Mouse (Mus musculus): ENCODE data around the gene Mrpl58. TPM values are rescaled to one million over a fixed set of nuclear protein-coding genes. Genes with fewer than 3 reads are reported as not detected.

Gene Mrpl58
- total and polyA plus RNA-seq, 2 experiments from 2014 or later, result 82.1 to 203 TPM

DNA sequence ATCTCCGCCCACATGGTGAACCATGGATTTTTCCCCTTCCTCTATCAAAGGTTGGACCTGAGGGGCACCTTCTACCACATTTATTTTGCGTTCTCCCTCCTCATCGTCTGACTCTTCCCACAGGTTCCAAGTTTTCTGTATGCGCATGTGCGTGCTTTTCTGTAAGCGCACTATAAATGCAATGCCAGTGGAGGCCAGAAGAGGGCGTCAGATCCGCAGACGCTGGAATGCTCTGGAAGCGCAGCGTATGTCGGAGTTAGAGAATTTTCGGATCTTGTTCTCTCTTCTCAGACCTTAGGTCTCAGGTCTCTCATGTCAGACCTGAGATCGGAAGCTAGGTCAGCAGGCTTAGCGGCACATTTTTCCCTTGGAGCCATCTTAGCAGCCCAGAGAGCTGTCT is 52.1 kb downstream of the Mrpl58 start:
- H3K9ac ChIP-seq, result no peak overlapping the region
- ATAC-seq (no peak), DNase-seq (no peak)
- H3K4me3 ChIP-seq (ENCODE audit: low read depth, low read length), result no peak overlapping the region
- 0 out of 2 replicates have a peak, but pooled peaks have one; percentile 10 for TF ChIP-seq CTCF (IDR thresholded peaks at IDR 0.05; ENCODE audit: low read depth)
- no peaks in the 10 kb centered on the region for H3K36me3 ChIP-seq (ENCODE audit: insufficient read depth)
- H3K4me2 ChIP-seq (ENCODE audit: low read depth), result no peak overlapping the region
- WGBS, result 87% methylated on average over 15 of the region's 15 CpGs
- H3K27me3 ChIP-seq (ENCODE audit: insufficient read depth, low read length), result no peaks in the 10 kb centered on the region
- no peaks in the 10 kb centered on the region for H3K4me1 ChIP-seq (ENCODE audit: insufficient read depth)
- H3K27ac ChIP-seq (ENCODE audit: low read depth, low read length), result no peak overlapping the region
- no peaks in the 10 kb centered on the region for H3K9me3 ChIP-seq (ENCODE audit: low read length)

DNA sequence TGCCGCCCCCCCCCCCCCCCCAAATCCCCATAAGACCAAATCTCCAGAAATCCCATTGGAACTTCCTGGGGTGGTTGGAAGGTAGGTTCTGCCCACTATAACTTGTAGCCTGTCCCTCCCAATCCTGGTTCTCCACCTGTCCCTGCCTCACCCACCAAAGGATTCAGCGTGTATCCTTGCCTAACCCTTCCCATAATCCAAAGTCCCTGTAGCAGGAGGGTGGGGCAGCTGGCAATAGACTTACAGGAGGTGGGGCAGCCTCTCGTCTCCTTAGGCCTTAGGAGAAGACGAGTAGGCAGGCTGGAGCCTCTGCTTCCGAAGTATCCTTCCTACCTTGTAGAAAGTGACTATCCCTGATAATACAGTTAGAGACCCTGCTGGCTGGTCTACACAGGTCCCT is 52.6 kb downstream of the Mrpl58 start:
- no peak overlapping the region for H3K4me3 ChIP-seq (ENCODE audit: low read depth, low read length)
- H3K9me3 ChIP-seq (ENCODE audit: low read length), result no peaks in the 10 kb centered on the region
- H3K4me2 ChIP-seq (ENCODE audit: low read depth), result no peak overlapping the region
- ATAC-seq (no peak), DNase-seq (no peak)
- H3K36me3 ChIP-seq (ENCODE audit: insufficient read depth), result no peaks in the 10 kb centered on the region
- H3K4me1 ChIP-seq (ENCODE audit: insufficient read depth), result no peaks in the 10 kb centered on the region
- H3K9ac ChIP-seq, result no peak overlapping the region
- WGBS, result 93% methylated on average over 4 of the region's 5 CpGs
- H3K27ac ChIP-seq (ENCODE audit: low read depth, low read length), result no peak overlapping the region
- no peak for TF ChIP-seq CTCF (IDR thresholded peaks at IDR 0.05; ENCODE audit: low read depth)
- H3K27me3 ChIP-seq (ENCODE audit: insufficient read depth, low read length), result no peaks in the 10 kb centered on the region

DNA sequence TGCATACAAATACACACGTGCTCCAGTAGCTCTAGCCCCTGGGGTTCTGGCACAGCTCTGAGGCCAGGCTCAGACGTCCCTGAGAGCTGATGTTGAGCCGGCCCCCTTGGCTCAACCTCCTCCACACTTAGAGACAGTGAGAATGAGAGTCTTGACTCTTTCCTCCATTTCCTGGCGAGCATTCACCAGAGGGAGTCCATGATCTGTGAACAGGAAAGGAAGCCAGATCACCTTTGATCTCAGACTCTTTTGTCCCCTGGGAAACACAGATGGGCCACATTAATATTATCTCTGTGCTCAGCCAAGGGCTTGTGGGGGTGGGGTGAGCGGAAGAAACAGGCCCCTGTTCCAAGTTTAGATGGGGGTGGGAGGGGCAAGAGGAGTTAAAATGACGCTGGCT is 53.9 kb downstream of the Mrpl58 start:
- H3K36me3 ChIP-seq (ENCODE audit: insufficient read depth), result no peaks in the 10 kb centered on the region
- no peak overlapping the region for H3K4me2 ChIP-seq (ENCODE audit: low read depth)
- 34% methylated on average over 6 of the region's 6 CpGs for WGBS
- ATAC-seq (no peak), DNase-seq (no peak)
- H3K9ac ChIP-seq, result no peak overlapping the region
- H3K9me3 ChIP-seq (ENCODE audit: low read length), result no peaks in the 10 kb centered on the region
- TF ChIP-seq CTCF (IDR thresholded peaks at IDR 0.05; ENCODE audit: low read depth), result no peak
- H3K4me3 ChIP-seq (ENCODE audit: low read depth, low read length), result no peak overlapping the region
- no peaks in the 10 kb centered on the region for H3K27me3 ChIP-seq (ENCODE audit: insufficient read depth, low read length)
- no peak overlapping the region for H3K27ac ChIP-seq (ENCODE audit: low read depth, low read length)
- H3K4me1 ChIP-seq (ENCODE audit: insufficient read depth), result no peaks in the 10 kb centered on the region

DNA sequence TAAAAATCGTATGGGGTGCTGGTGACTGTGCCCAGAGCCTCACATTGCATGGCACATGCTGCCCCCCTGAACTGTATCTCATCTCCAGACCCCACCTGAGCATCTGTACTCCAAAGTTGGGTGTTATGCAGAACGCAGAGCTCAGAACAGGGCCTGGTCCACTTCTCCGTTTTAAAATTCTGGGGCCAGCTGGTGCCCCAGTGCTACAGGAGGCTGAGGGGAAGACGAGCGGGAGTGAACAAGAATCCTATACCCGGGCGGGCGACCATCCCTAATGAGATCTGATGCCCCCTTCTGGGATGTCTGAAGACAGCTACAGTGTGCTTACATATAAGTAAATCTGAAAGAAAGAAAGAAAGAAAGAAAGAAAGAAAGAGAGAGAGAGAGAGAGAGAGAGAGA is 57.4 kb downstream of the Mrpl58 start:
- WGBS, result 20% methylated on average over 8 of the region's 8 CpGs
- no peaks in the 10 kb centered on the region for H3K27me3 ChIP-seq (ENCODE audit: insufficient read depth, low read length)
- no peak overlapping the region for H3K27ac ChIP-seq (ENCODE audit: low read depth, low read length)
- H3K9ac ChIP-seq, result no peak overlapping the region
- ATAC-seq (no peak), DNase-seq (no peak)
- H3K36me3 ChIP-seq (ENCODE audit: insufficient read depth), result no peaks in the 10 kb centered on the region
- no peak for TF ChIP-seq CTCF (IDR thresholded peaks at IDR 0.05; ENCODE audit: low read depth)
- no peaks in the 10 kb centered on the region for H3K4me1 ChIP-seq (ENCODE audit: insufficient read depth)
- H3K4me3 ChIP-seq (ENCODE audit: low read depth, low read length), result no peak overlapping the region
- H3K9me3 ChIP-seq (ENCODE audit: low read length), result no peaks in the 10 kb centered on the region
- no peak overlapping the region for H3K4me2 ChIP-seq (ENCODE audit: low read depth)

DNA sequence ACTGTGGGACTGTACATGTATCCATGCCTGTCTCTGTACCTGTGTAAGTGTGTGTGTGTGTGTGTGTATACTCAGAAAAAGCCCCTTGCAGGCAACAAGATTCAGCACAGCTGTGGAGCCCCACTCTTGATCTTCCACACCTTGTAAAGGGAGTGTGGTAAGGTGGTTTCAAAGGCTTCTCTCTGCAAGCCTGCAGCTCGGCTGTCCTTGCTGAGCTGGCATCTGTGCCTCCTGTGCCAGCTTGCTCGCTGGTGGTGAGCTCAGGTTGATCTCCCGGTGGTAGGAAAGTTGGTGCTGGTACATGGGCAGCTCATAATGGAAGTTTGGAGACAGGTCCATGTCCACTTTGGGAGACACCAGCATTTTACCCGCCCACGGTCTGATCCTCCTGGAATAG is 58.3 kb downstream of the Mrpl58 start:
- Histone ChIP-seq H3K9me3 (ENCODE audit: low read length) (no peaks in the 10 kb centered on the region), H3K9ac (no peak overlapping the region), H3K27ac (ENCODE audit: low read depth, low read length) (no peak overlapping the region), H3K4me2 (ENCODE audit: low read depth) (no peak overlapping the region), H3K4me1 (ENCODE audit: insufficient read depth) (no peaks in the 10 kb centered on the region), H3K4me3 (ENCODE audit: low read depth, low read length) (no peak overlapping the region), H3K27me3 (ENCODE audit: insufficient read depth, low read length) (no peaks in the 10 kb centered on the region), H3K36me3 (ENCODE audit: insufficient read depth) (no peaks in the 10 kb centered on the region)
- ATAC-seq (no peak), DNase-seq (no peak)
- WGBS, result 69% methylated on average over 5 of the region's 5 CpGs
- TF ChIP-seq CTCF (IDR thresholded peaks at IDR 0.05; ENCODE audit: low read depth), result no peak

Small RNA genes lying within 50 kb of the gene (microRNA-seq; reads per million reads assigned to microRNA genes)
- gene Mir3968, result 0 to 0.24 reads per million in 2 experiments

Other genes starting within 250 kb of the Mrpl58 start
- 44.2 and 48.5 TPM in 2 replicates for gene Slc9a3r1, start 240.4 kb upstream of the Mrpl58 start, total RNA-seq (2014; rRNA removed)
- gene Slc9a3r1, start 240.4 kb upstream of the Mrpl58 start, polyA plus RNA-seq (2015; fragmentation: Nextera tagmentation; extraction: Ambion mirVana), result 68.4 and 73.9 TPM in 2 replicates
- 5.4 and 7.6 TPM in 2 replicates for gene Tmem104, start 216.3 kb upstream of the Mrpl58 start, total RNA-seq (2014; rRNA removed)
- 8.8 and 9.9 TPM in 2 replicates for gene Tmem104, start 216.3 kb upstream of the Mrpl58 start, polyA plus RNA-seq (2015; fragmentation: Nextera tagmentation; extraction: Ambion mirVana)
- gene Nat9, start 215.9 kb upstream of the Mrpl58 start, total RNA-seq (2014; rRNA removed), result 19.2 and 20.3 TPM in 2 replicates
- 17.7 and 18.6 TPM in 2 replicates for gene Nat9, start 215.9 kb upstream of the Mrpl58 start, polyA plus RNA-seq (2015; fragmentation: Nextera tagmentation; extraction: Ambion mirVana)
- 1.5 and 1.6 TPM in 2 replicates for gene Grin2c, start 136.5 kb upstream of the Mrpl58 start, total RNA-seq (2014; rRNA removed)
- 0.35 and 0.48 TPM in 2 replicates for gene Grin2c, start 136.5 kb upstream of the Mrpl58 start, polyA plus RNA-seq (2015; fragmentation: Nextera tagmentation; extraction: Ambion mirVana)
- 18.6 and 26.2 TPM in 2 replicates for gene Fdxr, start 126.7 kb upstream of the Mrpl58 start, total RNA-seq (2014; rRNA removed)
- gene Fdxr, start 126.7 kb upstream of the Mrpl58 start, polyA plus RNA-seq (2015; fragmentation: Nextera tagmentation; extraction: Ambion mirVana), result 14.0 and 16.4 TPM in 2 replicates
- gene Fads6, start 106.1 kb upstream of the Mrpl58 start, total RNA-seq (2014; rRNA removed), result 3.8 and 6.5 TPM in 2 replicates
- 0.47 and 0.48 TPM in 2 replicates for gene Fads6, start 106.1 kb upstream of the Mrpl58 start, polyA plus RNA-seq (2015; fragmentation: Nextera tagmentation; extraction: Ambion mirVana)
- 0.15 TPM in 1 of 2 replicates, not detected in the other for gene Otop2, start 96.6 kb upstream of the Mrpl58 start, total RNA-seq (2014; rRNA removed)
- gene Otop2, start 96.6 kb upstream of the Mrpl58 start, polyA plus RNA-seq (2015; fragmentation: Nextera tagmentation; extraction: Ambion mirVana), result 0.10 and 0.13 TPM in 2 replicates
- 0.23 and 0.33 TPM in 2 replicates for gene Ush1g, start 81.7 kb upstream of the Mrpl58 start, total RNA-seq (2014; rRNA removed)
- 0.06 and 0.09 TPM in 2 replicates for gene Ush1g, start 81.7 kb upstream of the Mrpl58 start, polyA plus RNA-seq (2015; fragmentation: Nextera tagmentation; extraction: Ambion mirVana)
- 0.31 and 0.48 TPM in 2 replicates for gene Otop3, start 69.0 kb upstream of the Mrpl58 start, total RNA-seq (2014; rRNA removed)
- 0.47 and 0.98 TPM in 2 replicates for gene Otop3, start 69.0 kb upstream of the Mrpl58 start, polyA plus RNA-seq (2015; fragmentation: Nextera tagmentation; extraction: Ambion mirVana)
- gene Hid1, start 36.0 kb upstream of the Mrpl58 start, total RNA-seq (2014; rRNA removed), result 52.4 and 54.5 TPM in 2 replicates
- gene Hid1, start 36.0 kb upstream of the Mrpl58 start, polyA plus RNA-seq (2015; fragmentation: Nextera tagmentation; extraction: Ambion mirVana), result 42.8 and 46.6 TPM in 2 replicates
- 43.0 and 45.8 TPM in 2 replicates for gene Cdr2l, start 21.8 kb upstream of the Mrpl58 start, total RNA-seq (2014; rRNA removed)
- gene Cdr2l, start 21.8 kb upstream of the Mrpl58 start, polyA plus RNA-seq (2015; fragmentation: Nextera tagmentation; extraction: Ambion mirVana), result 14.4 and 16.9 TPM in 2 replicates
- gene Atp5h, start 16.2 kb downstream of the Mrpl58 start, total RNA-seq (2014; rRNA removed), result 339 and 418 TPM in 2 replicates
- 808 and 932 TPM in 2 replicates for gene Atp5h, start 16.2 kb downstream of the Mrpl58 start, polyA plus RNA-seq (2015; fragmentation: Nextera tagmentation; extraction: Ambion mirVana)
- gene Kctd2, start 16.4 kb downstream of the Mrpl58 start, total RNA-seq (2014; rRNA removed), result 31.7 TPM in 2 replicates
- 27.1 and 29.3 TPM in 2 replicates for gene Kctd2, start 16.4 kb downstream of the Mrpl58 start, polyA plus RNA-seq (2015; fragmentation: Nextera tagmentation; extraction: Ambion mirVana)
- gene Trim80, start 36.8 kb downstream of the Mrpl58 start, total RNA-seq (2014; rRNA removed), result not detected in 2 replicates
- not detected in 2 replicates for gene Trim80, start 36.8 kb downstream of the Mrpl58 start, polyA plus RNA-seq (2015; fragmentation: Nextera tagmentation; extraction: Ambion mirVana)
- gene Slc16a5, start 58.7 kb downstream of the Mrpl58 start, total RNA-seq (2014; rRNA removed), result not detected in 2 replicates
- gene Slc16a5, start 58.7 kb downstream of the Mrpl58 start, polyA plus RNA-seq (2015; fragmentation: Nextera tagmentation; extraction: Ambion mirVana), result 0.06 and 0.07 TPM in 2 replicates
- gene Armc7, start 71.9 kb downstream of the Mrpl58 start, total RNA-seq (2014; rRNA removed), result 11.2 and 14.2 TPM in 2 replicates
- gene Armc7, start 71.9 kb downstream of the Mrpl58 start, polyA plus RNA-seq (2015; fragmentation: Nextera tagmentation; extraction: Ambion mirVana), result 8.5 and 11.2 TPM in 2 replicates
- 59.6 and 84.6 TPM in 2 replicates for gene Nt5c, start 88.1 kb downstream of the Mrpl58 start, total RNA-seq (2014; rRNA removed)
- gene Nt5c, start 88.1 kb downstream of the Mrpl58 start, polyA plus RNA-seq (2015; fragmentation: Nextera tagmentation; extraction: Ambion mirVana), result 136 and 143 TPM in 2 replicates
- gene Jpt1, start 110.6 kb downstream of the Mrpl58 start, total RNA-seq (2014; rRNA removed), result 1,009 and 1,140 TPM in 2 replicates
- gene Jpt1, start 110.6 kb downstream of the Mrpl58 start, polyA plus RNA-seq (2015; fragmentation: Nextera tagmentation; extraction: Ambion mirVana), result 1,672 and 1,955 TPM in 2 replicates
- gene Sumo2, start 132.5 kb downstream of the Mrpl58 start, total RNA-seq (2014; rRNA removed), result 795 and 821 TPM in 2 replicates
- 1,185 and 1,251 TPM in 2 replicates for gene Sumo2, start 132.5 kb downstream of the Mrpl58 start, polyA plus RNA-seq (2015; fragmentation: Nextera tagmentation; extraction: Ambion mirVana)
- gene Nup85, start 160.7 kb downstream of the Mrpl58 start, total RNA-seq (2014; rRNA removed), result 62.6 and 90.3 TPM in 2 replicates
- gene Nup85, start 160.7 kb downstream of the Mrpl58 start, polyA plus RNA-seq (2015; fragmentation: Nextera tagmentation; extraction: Ambion mirVana), result 66.2 and 78.7 TPM in 2 replicates
- gene Mrps7, start 200.2 kb downstream of the Mrpl58 start, total RNA-seq (2014; rRNA removed), result 34.6 and 46.3 TPM in 2 replicates
- gene Mrps7, start 200.2 kb downstream of the Mrpl58 start, polyA plus RNA-seq (2015; fragmentation: Nextera tagmentation; extraction: Ambion mirVana), result 74.1 and 78.1 TPM in 2 replicates
- 34.0 and 34.5 TPM in 2 replicates for gene Gga3, start 200.3 kb downstream of the Mrpl58 start, total RNA-seq (2014; rRNA removed)
- 15.2 and 18.5 TPM in 2 replicates for gene Gga3, start 200.3 kb downstream of the Mrpl58 start, polyA plus RNA-seq (2015; fragmentation: Nextera tagmentation; extraction: Ambion mirVana)
- gene Mif4gd, start 209.2 kb downstream of the Mrpl58 start, total RNA-seq (2014; rRNA removed), result 12.2 and 16.9 TPM in 2 replicates
- 14.4 and 19.4 TPM in 2 replicates for gene Mif4gd, start 209.2 kb downstream of the Mrpl58 start, polyA plus RNA-seq (2015; fragmentation: Nextera tagmentation; extraction: Ambion mirVana)
- 34.3 and 38.7 TPM in 2 replicates for gene Slc25a19, start 224.5 kb downstream of the Mrpl58 start, total RNA-seq (2014; rRNA removed)
- 51.1 and 51.7 TPM in 2 replicates for gene Slc25a19, start 224.5 kb downstream of the Mrpl58 start, polyA plus RNA-seq (2015; fragmentation: Nextera tagmentation; extraction: Ambion mirVana)